Mouse (Mus musculus): ENCODE measurements around the gene Elavl1.

- no peak for TF ChIP-seq CTCF (IDR thresholded peaks at IDR 0.05; ENCODE audit: low read depth)
- TF ChIP-seq EP300 (optimal IDR thresholded peaks at IDR 0.05), result no peak
Measured at GRCm38 (mm10) chr8:4304124-4304547, 21.1 kb downstream of the Elavl1 start.
